Mouse (Mus musculus) G1E (cell line): Measurements from ENCODE around the gene Gm5447. TPM values are rescaled to one million over a fixed set of nuclear protein-coding genes. Genes with fewer than 3 reads are reported as not detected.

Experiments
- ATAC-seq: 2 replicates; pipeline ENCODE4 v1.8.0; 2016; ENCODE audit warnings: mild to moderate bottlenecking; ENCODE audit not compliant: insufficient number of reproducible peaks, poor library complexity, low FRiP score, severe bottlenecking; ENCODE audit errors: extremely low read depth
- DNase-seq: peaks from one replicate; pipeline ENCODE4 v3.0.0; 2012; ENCODE audit warnings: low spot score
- H3K27me3 ChIP-seq: 2 replicates; pipeline ENCODE4 v1.6.1; 2012; ENCODE audit warnings: mild to moderate bottlenecking, low read length, inconsistent platforms; ENCODE audit not compliant: insufficient read depth
- H3K36me3 ChIP-seq: replicated peaks from 2 replicates; pipeline ENCODE3; 2012; ENCODE audit warnings: mild to moderate bottlenecking, inconsistent platforms
- H3K4me1 ChIP-seq: 2 replicates; pipeline ENCODE4 v1.6.1; 2012; ENCODE audit warnings: low read depth, low read length, inconsistent platforms, mixed read lengths; ENCODE audit not compliant: insufficient read depth
- H3K4me3 ChIP-seq: 2 replicates; pipeline ENCODE4 v1.5.1; 2012; ENCODE audit warnings: low read depth, mild to moderate bottlenecking, inconsistent platforms, low read length, moderate library complexity, mixed read lengths
- H3K9me3 ChIP-seq: replicated peaks from 2 replicates; pipeline ENCODE4 v1.6.1; 2012; ENCODE audit warnings: inconsistent platforms
- CTCF ChIP-seq: IDR thresholded peaks from 2 replicates; pipeline ENCODE4 v1.5.1; 2012; ENCODE audit warnings: low read depth, low read length, inconsistent platforms, mixed read lengths
- GATA1 ChIP-seq: IDR thresholded peaks from 2 replicates; pipeline ENCODE4 v1.6.1; 2012; ENCODE audit warnings: borderline replicate concordance, low read length, inconsistent platforms, mixed read lengths
- GATA2 ChIP-seq: IDR thresholded peaks from 2 replicates; pipeline ENCODE4 v1.6.1; 2012; ENCODE audit warnings: low read depth, low read length, inconsistent platforms, borderline replicate concordance
- POLR2AphosphoS5 ChIP-seq: IDR thresholded peaks from 2 replicates; pipeline ENCODE4 v1.6.1; 2012; ENCODE audit warnings: low read depth, low read length, inconsistent platforms; ENCODE audit not compliant: insufficient replicate concordance
- TAL1 ChIP-seq: conservative IDR thresholded peaks from 2 replicates; pipeline ENCODE4 v1.6.1; 2012; ENCODE audit warnings: low read depth, low read length, inconsistent platforms, mixed read lengths
- polyA plus RNA-seq: library from polyadenylated mRNA; stranded (reverse); fragments of >175 nt; gene quantifications from 2 replicates; pipeline ENCODE4 v1.2.3, GENCODE M21; 2012
- total RNA-seq, 2 experiments: library from RNA; stranded (forward) in 1 of 2; stranded (reverse) in 1 of 2; fragments of 200-1000 nt in 1 of 2; fragments of >200 nt in 1 of 2; fragmentation: Nextera tagmentation in 1 of 2; gene quantifications; 2 replicates each; pipeline ENCODE4 v1.2.3; 2014 to 2017

Gm5447 gene
- total RNA-seq (2014; fragmentation: Nextera tagmentation) (not detected in 2 replicates), total RNA-seq (2017) (0.12 and 0.27 TPM in 2 replicates), polyA plus RNA-seq (not detected in 2 replicates)

GRCm38 (mm10) chr13:30973501-30974246, at the start of gene Gm5447, which contains the start of gene Exoc2:
Gene Gm5447, plus strand, starts transcription at chr13:30974204.
Gene Exoc2, minus strand, starts transcription at chr13:30974093.
- H3K4me3 ChIP-seq, result peak within 1 kb of the TSS; percentile 94
- peaks cover 11% of the 10 kb centered on the region for H3K36me3 ChIP-seq
- H3K4me1 ChIP-seq, result peaks cover 28% of the 10 kb centered on the region
- H3K27me3 ChIP-seq, result peaks cover 11% of the 10 kb centered on the region; the same call in 1 of the 2 replicates
- ATAC-seq (peak; percentile 52; the same call in 1 of the 2 replicates), DNase-seq (peak; percentile 60)
- H3K9me3 ChIP-seq, result no peaks in the 10 kb centered on the region
- TF ChIP-seq POLR2AphosphoS5 (no peak), CTCF (no peak), GATA2 (no peak), TAL1 (no peak), GATA1 (no peak)

GRCm38 (mm10) chr13:30924269-30924668, 49.7 kb upstream of the Gm5447 start:
- H3K36me3 ChIP-seq, result peaks cover 57% of the 10 kb centered on the region
- ATAC-seq, result no peak
- no peak for DNase-seq
- no peak overlapping the region for H3K4me3 ChIP-seq
- no peaks in the 10 kb centered on the region for H3K27me3 ChIP-seq
- H3K4me1 ChIP-seq, result peaks cover under 1% of the 10 kb centered on the region; the same call in 1 of the 2 replicates
- H3K9me3 ChIP-seq, result no peaks in the 10 kb centered on the region
- TF ChIP-seq POLR2AphosphoS5 (no peak), CTCF (no peak), GATA2 (no peak), GATA1 (no peak), TAL1 (no peak)

- Histone ChIP-seq H3K27me3 (no peaks in the 10 kb centered on the region), H3K4me1 (peaks cover 19% of the 10 kb centered on the region), H3K4me3 (no peak overlapping the region), H3K36me3 (peaks cover 66% of the 10 kb centered on the region), H3K9me3 (no peaks in the 10 kb centered on the region)
- TF ChIP-seq CTCF (no peak), GATA1 (no peak), TAL1 (no peak), POLR2AphosphoS5 (no peak), GATA2 (no peak)
- DNase-seq (no peak), ATAC-seq (no peak)
Measured at GRCm38 (mm10) chr13:30929119-30929518, 44.9 kb upstream of the Gm5447 start.

- ATAC-seq (no peak), DNase-seq (peak; percentile 12)
- peaks cover 59% of the 10 kb centered on the region for H3K36me3 ChIP-seq
- H3K27me3 ChIP-seq, result no peaks in the 10 kb centered on the region
- H3K4me1 ChIP-seq, result peaks cover 19% of the 10 kb centered on the region
- TF ChIP-seq GATA1 (no peak), POLR2AphosphoS5 (no peak), GATA2 (no peak), CTCF (no peak), TAL1 (no peak)
- no peak overlapping the region for H3K4me3 ChIP-seq
- H3K9me3 ChIP-seq, result no peaks in the 10 kb centered on the region
Measured at GRCm38 (mm10) chr13:30931613-30932012, 42.4 kb upstream of the Gm5447 start.

GRCm38 (mm10) chr13:30932972-30933371, 41.0 kb upstream of the Gm5447 start:
- ATAC-seq (no peak), DNase-seq (no peak)
- Histone ChIP-seq H3K36me3 (peaks cover 57% of the 10 kb centered on the region), H3K4me3 (no peak overlapping the region; the same call in 1 of the 2 replicates), H3K27me3 (no peaks in the 10 kb centered on the region), H3K4me1 (peaks cover 19% of the 10 kb centered on the region), H3K9me3 (no peaks in the 10 kb centered on the region)
- TF ChIP-seq POLR2AphosphoS5 (no peak), GATA2 (no peak), GATA1 (no peak), TAL1 (no peak), CTCF (no peak)

- H3K36me3 ChIP-seq, result peaks cover 20% of the 10 kb centered on the region
- H3K4me3 ChIP-seq, result no peak overlapping the region
- no peaks in the 10 kb centered on the region for H3K9me3 ChIP-seq
- ATAC-seq (no peak), DNase-seq (no peak)
- H3K4me1 ChIP-seq, result peaks cover 7% of the 10 kb centered on the region
- no peak for TF ChIP-seq TAL1
- no peak for TF ChIP-seq POLR2AphosphoS5
- no peak for TF ChIP-seq GATA1
- no peak for TF ChIP-seq GATA2
- TF ChIP-seq CTCF, result no peak
- H3K27me3 ChIP-seq, result no peaks in the 10 kb centered on the region
Measured at GRCm38 (mm10) chr13:30945788-30946187, 28.2 kb upstream of the Gm5447 start.
